Mouse (Mus musculus): ENCODE results near the gene Nprl3.

- TF ChIP-seq GATA1 (IDR thresholded peaks at IDR 0.05; ENCODE audit: borderline replicate concordance, low read length), result no peak
- no peak for TF ChIP-seq FLI1 (IDR thresholded peaks at IDR 0.05; ENCODE audit: low read length)
These were observed 41.9 kb upstream of the Nprl3 start for GRCm38 (mm10) chr11:32309446-32309845.
